Mouse (Mus musculus): ENCODE measurements around the gene Afg1l. TPM values are rescaled to one million over a fixed set of nuclear protein-coding genes. Genes with fewer than 3 reads are reported as not detected.

Gene Afg1l
- polyA plus RNA-seq, 1 experiment from 2014 or later: 6.2 TPM

DNA sequence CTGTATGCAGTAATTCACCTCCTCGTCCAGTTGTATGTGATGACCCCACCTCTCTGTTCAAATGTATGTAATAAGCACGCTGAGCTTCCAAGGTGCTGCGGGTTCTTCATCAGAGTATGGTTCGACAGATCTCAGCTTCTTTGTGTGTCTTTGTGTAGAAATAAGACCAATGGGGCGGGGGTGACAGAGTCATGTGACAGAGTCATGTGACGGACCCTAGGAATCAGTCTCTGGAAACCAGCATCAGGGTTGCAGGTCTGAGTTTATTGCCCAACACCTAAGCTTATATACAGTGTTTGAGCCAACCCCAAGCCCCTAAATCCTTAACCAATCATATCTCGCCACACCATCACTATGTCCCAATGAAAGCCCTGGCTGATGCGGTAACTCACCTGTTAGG lies 171.9 kb downstream of the Afg1l start:
- 87% methylated on average over 8 of the region's 8 CpGs for WGBS

DNA sequence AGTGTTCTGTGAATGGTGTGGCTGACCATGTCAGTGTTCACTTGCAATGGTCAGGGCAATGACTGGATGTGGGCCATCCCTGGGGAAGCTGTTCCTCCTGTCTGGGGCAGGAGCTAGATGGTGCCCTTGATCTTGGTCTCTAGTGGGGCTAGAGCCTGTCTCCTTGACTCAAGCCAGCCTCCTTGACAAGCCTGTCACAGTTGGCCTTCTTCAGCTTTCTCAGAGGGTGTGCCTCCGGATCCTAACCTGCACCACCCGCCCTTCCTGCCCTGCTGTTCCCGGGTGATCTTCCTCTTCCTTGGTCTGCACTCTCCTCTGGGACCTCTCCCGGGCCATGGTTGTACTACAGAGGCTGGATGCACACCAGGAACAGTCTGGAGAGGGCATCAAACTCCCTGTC lies 177.6 kb downstream of the Afg1l start:
- H3K27me3 ChIP-seq: no peaks in the 10 kb centered on the region
- H3K9ac ChIP-seq (replicated peaks): no peak overlapping the region
- H3K4me1 ChIP-seq: no peaks in the 10 kb centered on the region
- 72% methylated on average over 4 of the region's 4 CpGs for WGBS
- H3K4me2 ChIP-seq (replicated peaks): no peak overlapping the region
- ATAC-seq (replicated peaks): no peak
- H3K9me3 ChIP-seq: no peaks in the 10 kb centered on the region
- H3K4me3 ChIP-seq: no peak overlapping the region
- H3K36me3 ChIP-seq: no peaks in the 10 kb centered on the region
- no peak overlapping the region for H3K27ac ChIP-seq (replicated peaks)

More for the DNA sequence above, 171.9 kb downstream of the Afg1l start:
- no peak for ATAC-seq (replicated peaks)
- Histone ChIP-seq H3K9ac (replicated peaks) (no peak overlapping the region), H3K9me3 (no peaks in the 10 kb centered on the region), H3K4me3 (no peak overlapping the region), H3K27me3 (no peaks in the 10 kb centered on the region), H3K27ac (replicated peaks) (no peak overlapping the region), H3K36me3 (no peaks in the 10 kb centered on the region), H3K4me2 (replicated peaks) (no peak overlapping the region), H3K4me1 (0 out of 2 replicates have a peak, but pooled peaks cover 4% of the 10 kb centered on the region)

DNA sequence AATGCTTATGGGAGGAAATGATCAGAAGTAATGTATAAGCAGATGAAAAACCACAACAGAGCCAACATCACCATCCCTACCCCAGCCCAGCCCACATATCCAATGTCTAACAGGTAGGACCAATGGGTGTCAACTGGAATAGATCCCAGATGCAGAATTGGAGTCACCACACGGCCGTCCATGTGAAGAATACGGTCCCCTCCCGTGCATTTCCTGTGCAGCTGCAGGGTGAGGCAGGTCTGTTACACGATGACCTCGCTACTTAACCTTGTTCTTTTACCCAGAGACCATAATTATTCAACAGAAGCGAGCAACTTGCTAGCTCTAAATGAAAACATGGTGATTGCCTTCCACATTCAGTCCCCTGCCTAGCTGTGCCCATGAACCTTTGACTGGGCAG lies 178.4 kb downstream of the Afg1l start:
- no peak for ATAC-seq (replicated peaks)
- no peaks in the 10 kb centered on the region for H3K36me3 ChIP-seq
- no peak overlapping the region for H3K9ac ChIP-seq (replicated peaks)
- H3K4me2 ChIP-seq (replicated peaks): no peak overlapping the region
- H3K4me1 ChIP-seq: no peaks in the 10 kb centered on the region
- no peaks in the 10 kb centered on the region for H3K9me3 ChIP-seq
- H3K4me3 ChIP-seq: no peak overlapping the region
- 59% methylated on average over 7 of the region's 7 CpGs for WGBS
- H3K27ac ChIP-seq (replicated peaks): no peak overlapping the region
- no peaks in the 10 kb centered on the region for H3K27me3 ChIP-seq

DNA sequence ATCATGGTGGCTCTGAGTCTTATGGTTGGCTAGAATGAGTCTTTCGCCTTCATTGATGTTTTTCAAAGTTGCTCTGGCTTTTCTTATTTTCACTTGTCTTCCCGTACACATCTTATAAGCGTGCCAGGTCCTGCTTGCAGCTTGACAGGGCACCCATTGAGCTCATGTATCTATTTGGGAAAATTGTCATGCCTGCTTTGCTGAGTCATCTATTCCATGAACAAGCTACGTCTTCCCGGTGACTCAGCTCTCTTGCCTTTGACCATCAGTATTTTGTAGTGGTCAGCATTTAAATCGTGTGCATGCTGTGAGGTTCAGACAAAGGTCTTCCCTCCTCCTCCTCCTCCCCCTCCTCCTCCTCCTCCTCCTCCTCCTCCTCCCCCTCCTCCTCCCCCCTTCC lies 178.9 kb downstream of the Afg1l start:
- Histone ChIP-seq H3K4me2 (replicated peaks) (no peak overlapping the region), H3K9ac (replicated peaks) (no peak overlapping the region), H3K9me3 (no peaks in the 10 kb centered on the region), H3K27ac (replicated peaks) (no peak overlapping the region), H3K4me1 (no peaks in the 10 kb centered on the region), H3K36me3 (no peaks in the 10 kb centered on the region), H3K27me3 (no peaks in the 10 kb centered on the region), H3K4me3 (no peak overlapping the region)
- 79% methylated on average over 6 of the region's 6 CpGs for WGBS
- ATAC-seq (replicated peaks): no peak

DNA sequence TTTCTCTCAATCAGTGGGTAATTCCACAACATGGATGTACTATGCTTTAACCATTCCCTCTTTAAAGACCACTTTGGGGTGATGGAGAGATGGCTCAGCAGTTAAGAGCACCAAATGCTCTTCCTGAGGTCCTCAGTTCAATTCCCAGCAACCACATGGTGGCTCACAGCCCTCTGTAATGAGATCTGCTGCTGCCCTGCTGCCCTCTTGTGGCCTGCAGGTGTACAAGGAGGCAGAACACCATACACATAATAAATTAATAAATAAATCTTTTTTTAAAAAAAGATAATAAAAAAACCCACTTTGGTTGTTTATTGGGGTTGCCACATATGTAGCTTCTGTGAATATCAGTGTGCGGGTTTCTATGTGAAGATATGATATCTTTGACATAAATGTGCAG lies 180.4 kb downstream of the Afg1l start:
- WGBS: 93% methylated on average over 1 of the region's 1 CpGs
- Histone ChIP-seq H3K9ac (replicated peaks) (no peak overlapping the region), H3K27me3 (no peaks in the 10 kb centered on the region), H3K27ac (replicated peaks) (no peak overlapping the region), H3K36me3 (no peaks in the 10 kb centered on the region), H3K4me2 (replicated peaks) (no peak overlapping the region), H3K9me3 (no peaks in the 10 kb centered on the region), H3K4me3 (no peak overlapping the region), H3K4me1 (no peaks in the 10 kb centered on the region)
- no peak for ATAC-seq (replicated peaks)

DNA sequence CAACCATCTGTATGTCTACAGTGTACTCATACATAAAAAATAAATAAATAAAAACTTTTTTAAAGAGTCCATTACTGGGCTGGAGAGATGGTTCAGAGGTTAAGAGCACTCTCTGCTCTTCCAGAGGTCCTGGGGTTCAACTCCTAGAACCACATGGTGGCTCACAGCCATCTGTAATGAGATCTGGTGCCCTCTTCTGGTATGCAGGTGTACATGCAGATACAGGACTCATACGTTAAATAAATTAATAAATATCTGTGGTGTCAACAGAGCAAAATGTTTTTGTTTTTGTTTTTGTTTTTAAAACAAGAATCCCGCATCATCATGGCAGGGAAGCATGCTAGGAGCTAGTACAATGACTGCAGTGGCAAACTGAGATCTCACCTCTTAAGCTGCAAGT lies 181.3 kb downstream of the Afg1l start:
- H3K9ac ChIP-seq (replicated peaks): no peak overlapping the region
- ATAC-seq (replicated peaks): no peak
- H3K27ac ChIP-seq (replicated peaks): no peak overlapping the region
- no peaks in the 10 kb centered on the region for H3K36me3 ChIP-seq
- H3K4me1 ChIP-seq: no peaks in the 10 kb centered on the region
- no peaks in the 10 kb centered on the region for H3K9me3 ChIP-seq
- H3K27me3 ChIP-seq: no peaks in the 10 kb centered on the region
- no peak overlapping the region for H3K4me3 ChIP-seq
- no peak overlapping the region for H3K4me2 ChIP-seq (replicated peaks)
- WGBS: 83% methylated on average over 2 of the region's 2 CpGs

DNA sequence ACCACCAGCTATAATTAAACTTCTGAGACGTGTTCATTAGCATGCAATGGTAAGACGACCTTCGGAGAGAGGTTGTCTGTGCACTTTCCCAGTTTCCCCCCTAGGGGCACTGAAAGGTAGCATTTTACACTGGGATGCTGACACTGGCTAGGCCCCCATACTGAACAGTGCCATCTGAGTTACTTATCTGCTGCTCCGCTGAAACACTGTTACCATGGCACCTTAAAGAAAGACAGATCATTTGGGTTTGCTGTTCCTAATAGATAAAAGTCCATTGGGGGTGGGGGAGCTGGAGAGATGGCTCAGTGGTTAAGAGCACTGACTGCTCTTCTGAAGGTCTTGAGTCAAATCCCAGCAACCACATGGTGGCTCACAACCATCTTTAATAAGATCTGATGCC lies 181.8 kb downstream of the Afg1l start:
- ATAC-seq (replicated peaks): no peak
- Histone ChIP-seq H3K27me3 (no peaks in the 10 kb centered on the region), H3K9ac (replicated peaks) (no peak overlapping the region), H3K4me2 (replicated peaks) (no peak overlapping the region), H3K27ac (replicated peaks) (no peak overlapping the region), H3K36me3 (no peaks in the 10 kb centered on the region), H3K4me1 (no peaks in the 10 kb centered on the region), H3K9me3 (no peaks in the 10 kb centered on the region), H3K4me3 (no peak overlapping the region)
- WGBS: 45% methylated on average over 4 of the region's 4 CpGs

DNA sequence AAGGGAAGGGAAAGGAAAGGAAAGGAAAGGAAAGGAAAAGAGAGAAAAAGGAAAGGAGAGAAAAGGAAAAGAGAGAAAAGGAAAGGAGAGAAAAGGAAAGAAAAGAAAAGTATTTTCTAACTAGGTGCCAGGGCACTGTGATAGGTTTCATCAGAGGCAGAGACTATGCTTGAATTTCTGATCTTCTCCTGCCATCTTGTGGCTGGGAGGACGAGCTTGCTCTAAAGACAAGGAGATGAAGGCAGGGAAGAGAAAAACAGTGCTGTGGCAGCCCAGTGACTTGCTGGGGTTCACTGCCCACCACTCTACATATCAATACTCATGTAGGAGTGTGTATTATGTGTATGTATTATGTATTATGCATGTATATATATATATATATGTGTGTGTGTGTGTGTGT lies 183.3 kb downstream of the Afg1l start:
- no peaks in the 10 kb centered on the region for H3K27me3 ChIP-seq
- H3K9me3 ChIP-seq: no peaks in the 10 kb centered on the region
- no peaks in the 10 kb centered on the region for H3K4me1 ChIP-seq
- no peak overlapping the region for H3K4me2 ChIP-seq (replicated peaks)
- peak; percentile 52 for ATAC-seq (replicated peaks)
- H3K4me3 ChIP-seq: no peak overlapping the region
- 8% methylated on average over 1 of the region's 1 CpGs for WGBS
- H3K27ac ChIP-seq (replicated peaks): no peak overlapping the region
- H3K36me3 ChIP-seq: no peaks in the 10 kb centered on the region
- no peak overlapping the region for H3K9ac ChIP-seq (replicated peaks)

DNA sequence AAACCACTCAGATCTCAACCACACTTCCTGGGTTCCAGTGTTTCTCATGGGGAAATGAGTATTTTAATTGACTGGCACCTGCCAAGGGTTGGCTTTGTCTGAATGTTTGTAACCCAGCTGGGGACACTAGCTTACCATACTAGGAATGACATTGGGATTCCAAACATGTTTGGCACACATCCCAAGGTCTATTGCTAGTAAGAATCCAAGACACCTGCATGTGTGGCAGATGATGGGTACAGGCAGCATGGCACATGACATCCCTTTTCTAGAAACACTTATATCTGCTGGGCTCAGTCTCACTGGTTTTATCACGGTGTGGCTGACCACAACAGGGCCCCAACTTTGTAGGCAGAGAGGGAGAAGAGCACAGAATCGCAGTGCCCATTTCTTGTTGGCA lies 184.0 kb downstream of the Afg1l start:
- Histone ChIP-seq H3K36me3 (no peaks in the 10 kb centered on the region), H3K27ac (replicated peaks) (no peak overlapping the region), H3K27me3 (no peaks in the 10 kb centered on the region), H3K9me3 (no peaks in the 10 kb centered on the region), H3K4me1 (no peaks in the 10 kb centered on the region), H3K4me3 (no peak overlapping the region), H3K9ac (replicated peaks) (no peak overlapping the region), H3K4me2 (replicated peaks) (no peak overlapping the region)
- no peak for ATAC-seq (replicated peaks)
- WGBS: 65% methylated on average over 2 of the region's 2 CpGs

DNA sequence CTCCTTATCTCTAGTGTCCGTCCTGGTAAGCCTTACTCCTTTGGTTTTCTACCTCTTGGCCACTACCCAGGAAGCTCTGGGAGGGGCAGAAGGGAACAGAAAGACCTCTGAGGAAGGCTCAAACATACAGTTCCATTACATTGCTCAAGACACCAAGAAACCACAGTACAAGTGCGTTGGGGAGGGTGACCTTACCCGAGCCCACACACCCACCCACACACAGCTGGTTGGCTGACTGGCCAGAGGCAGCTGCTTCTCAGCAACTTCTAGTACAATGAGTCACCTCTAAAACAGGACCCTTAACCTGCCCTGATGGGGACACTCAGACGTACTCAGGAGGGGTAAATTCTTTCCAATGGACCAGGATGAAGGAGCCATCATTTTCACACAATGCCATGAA lies 184.5 kb downstream of the Afg1l start:
- Histone ChIP-seq H3K4me1 (no peaks in the 10 kb centered on the region), H3K27me3 (no peaks in the 10 kb centered on the region), H3K4me3 (no peak overlapping the region), H3K36me3 (no peaks in the 10 kb centered on the region), H3K27ac (replicated peaks) (no peak overlapping the region), H3K9ac (replicated peaks) (no peak overlapping the region), H3K9me3 (no peaks in the 10 kb centered on the region), H3K4me2 (replicated peaks) (no peak overlapping the region)
- ATAC-seq (replicated peaks): no peak
- WGBS: 68% methylated on average over 4 of the region's 4 CpGs

DNA sequence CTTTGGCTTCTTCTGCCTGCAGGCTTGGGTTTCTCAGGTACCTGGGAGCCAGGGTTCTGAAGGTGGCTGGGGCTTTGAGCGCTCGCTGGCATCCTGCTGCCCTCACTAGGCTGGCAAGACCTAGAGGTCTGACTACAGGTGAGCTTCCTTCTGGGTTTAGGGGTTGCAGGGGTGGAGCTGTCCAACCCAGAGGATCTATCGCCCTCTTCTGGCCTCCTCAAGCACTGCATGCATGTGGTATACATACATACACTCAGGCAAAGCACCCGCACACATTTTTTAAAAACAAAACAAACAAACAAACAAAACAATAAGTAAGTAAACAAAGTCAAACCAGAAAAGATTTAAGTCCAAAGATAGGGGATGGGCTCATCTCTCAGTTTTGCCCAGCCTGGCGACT lies 187.0 kb downstream of the Afg1l start:
- Histone ChIP-seq H3K4me1 (no peaks in the 10 kb centered on the region), H3K9ac (replicated peaks) (no peak overlapping the region), H3K36me3 (no peaks in the 10 kb centered on the region), H3K27ac (replicated peaks) (no peak overlapping the region), H3K27me3 (no peaks in the 10 kb centered on the region), H3K4me3 (no peak overlapping the region), H3K9me3 (no peaks in the 10 kb centered on the region), H3K4me2 (replicated peaks) (no peak overlapping the region)
- no peak for ATAC-seq (replicated peaks)
- 58% methylated on average over 5 of the region's 5 CpGs for WGBS

DNA sequence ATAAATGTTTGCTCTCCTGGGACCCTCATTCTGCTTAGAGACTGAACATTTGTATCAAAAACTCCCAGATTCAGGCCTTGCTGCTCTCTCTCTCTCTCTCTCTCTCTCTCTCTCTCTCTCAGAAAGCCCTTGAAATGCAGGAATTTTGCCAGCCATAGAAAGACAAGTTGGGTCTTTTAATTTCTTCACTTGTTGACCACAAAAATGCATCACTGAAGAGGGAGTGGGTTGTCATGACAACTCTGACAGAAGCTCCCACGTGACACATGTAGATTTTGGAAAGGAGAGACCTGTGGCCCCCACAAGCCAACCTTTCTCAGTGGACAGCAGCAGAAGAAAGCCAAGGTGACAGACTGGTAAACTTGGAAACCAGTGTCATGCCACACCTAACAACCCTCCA lies 190.7 kb downstream of the Afg1l start:
- Histone ChIP-seq H3K27ac (replicated peaks) (no peak overlapping the region), H3K9ac (replicated peaks) (no peak overlapping the region), H3K9me3 (no peaks in the 10 kb centered on the region), H3K27me3 (no peaks in the 10 kb centered on the region), H3K4me3 (no peak overlapping the region), H3K4me2 (replicated peaks) (no peak overlapping the region), H3K36me3 (no peaks in the 10 kb centered on the region), H3K4me1 (no peaks in the 10 kb centered on the region)
- no peak for ATAC-seq (replicated peaks)
- WGBS: 54% methylated on average over 1 of the region's 1 CpGs

DNA sequence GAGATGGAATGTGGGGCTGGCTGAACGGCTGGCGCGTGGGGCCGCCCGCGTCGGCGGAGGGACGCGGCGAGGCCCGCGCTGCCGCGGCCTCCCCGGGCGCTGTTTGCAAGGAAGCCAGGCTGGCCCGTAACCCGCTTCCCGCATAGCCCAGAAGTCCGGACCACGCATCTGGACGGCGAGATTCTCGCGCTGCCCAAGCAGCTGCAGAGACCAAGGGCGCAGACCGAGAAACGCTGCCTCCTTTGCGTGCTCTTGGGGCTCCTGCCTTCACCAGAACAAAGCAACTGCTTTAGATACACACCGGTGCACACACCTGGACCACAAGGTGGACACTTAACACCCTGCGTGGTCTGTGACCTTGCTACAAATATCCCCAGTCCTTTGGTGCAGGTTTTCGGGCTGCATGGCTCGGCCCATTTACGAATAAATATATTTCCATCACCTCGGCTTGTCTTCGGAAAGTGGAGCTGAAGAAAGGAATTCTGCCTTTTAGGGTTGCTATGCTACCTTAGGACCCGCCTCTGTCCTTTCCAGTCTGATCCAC lies 200.0 kb downstream of the Afg1l start:
- Histone ChIP-seq H3K4me1 (peaks cover 31% of the 10 kb centered on the region), H3K4me2 (replicated peaks) (peak overlapping the region; percentile 88), H3K27ac (replicated peaks) (peak overlapping the region; percentile 99), H3K9me3 (no peaks in the 10 kb centered on the region), H3K9ac (replicated peaks) (peak overlapping the region; percentile 67), H3K36me3 (no peaks in the 10 kb centered on the region), H3K27me3 (peaks cover 4% of the 10 kb centered on the region; the same call in 1 of the 2 replicates), H3K4me3 (peak overlapping the region; percentile 90)
- no peak for ATAC-seq (replicated peaks)
- WGBS: under 1% methylated on average over 38 of the region's 38 CpGs
